Mouse (Mus musculus) CH12.LX (cell line): ENCODE results near the gene H2afj. TPM values are rescaled to one million over a fixed set of nuclear protein-coding genes. Genes with fewer than 3 reads are reported as not detected.

ENCODE experiments used
- DNase-seq: peaks from one replicate; pipeline ENCODE4 v3.0.0-alpha.2; 2013; ENCODE audit errors: extremely low read depth
- H3K27ac ChIP-seq: 2 replicates; pipeline ENCODE4 v1.5.1; 2012; ENCODE audit warnings: low read depth, mild to moderate bottlenecking, control low read depth, moderate library complexity; ENCODE audit not compliant: insufficient read depth
- H3K27me3 ChIP-seq: replicated peaks from 2 replicates; pipeline ENCODE3; 2012; ENCODE audit warnings: inconsistent platforms
- H3K36me3 ChIP-seq, 2 experiments: replicated peaks in 1 of 2; 2 replicates each; pipeline versions ENCODE3 to v1.6.1; 2012; ENCODE audit warnings: inconsistent platforms in 1 of 2, low read length in 1 of 2, mild to moderate bottlenecking in 1 of 2, mixed read lengths in 1 of 2, moderate library complexity in 1 of 2; ENCODE audit not compliant: control insufficient read depth in 1 of 2, insufficient read depth in 1 of 2
- H3K4me1 ChIP-seq, 2 experiments: 2 replicates each; pipeline ENCODE4 v1.6.1; 2012; ENCODE audit warnings: inconsistent platforms in 1 of 2, moderate library complexity in 1 of 2; ENCODE audit not compliant: insufficient read depth in 2 of 2, control insufficient read depth in 1 of 2
- H3K4me2 ChIP-seq: 2 replicates; pipeline ENCODE4 v1.6.1; 2012; ENCODE audit warnings: low read depth, mild to moderate bottlenecking, control low read depth; ENCODE audit not compliant: poor library complexity, insufficient read depth, severe bottlenecking
- H3K4me3 ChIP-seq, 3 experiments: fragments of 150-350 bp in 1 of 3; sonication (generic) in 1 of 3; replicated peaks in 1 of 3; 2 replicates each; pipeline versions ENCODE3 to v1.5.1; 2011 to 2012; ENCODE audit warnings: low read depth in 2 of 3, low read length in 2 of 3, mild to moderate bottlenecking in 2 of 3, moderate library complexity in 2 of 3, control low read depth in 1 of 3, improper control_type of control experiment in 1 of 3, inconsistent platforms in 1 of 3, mixed read lengths in 1 of 3; ENCODE audit not compliant: poor library complexity in 1 of 3
- H3K79me2 ChIP-seq: replicated peaks from 2 replicates; pipeline ENCODE4 v1.6.1; 2012; ENCODE audit warnings: mild to moderate bottlenecking, moderate library complexity; ENCODE audit not compliant: control insufficient read depth, poor library complexity, insufficient read depth, severe bottlenecking; ENCODE audit errors: extremely low read depth
- H3K9ac ChIP-seq: 2 replicates; pipeline ENCODE4 v1.6.1; 2012; ENCODE audit warnings: low read depth, mild to moderate bottlenecking, control low read depth, moderate library complexity; ENCODE audit not compliant: insufficient read depth
- H3K9me3 ChIP-seq: replicated peaks from 2 replicates; pipeline ENCODE3; 2012; ENCODE audit warnings: low read length, inconsistent platforms, mixed read lengths
- BHLHE40 ChIP-seq: IDR thresholded peaks from 2 replicates; pipeline ENCODE4 v1.6.1; 2011; ENCODE audit warnings: mild to moderate bottlenecking, low read depth, low read length, improper control_type of control experiment
- CHD1 ChIP-seq: IDR thresholded peaks from 2 replicates; pipeline ENCODE4 v1.6.1; 2012; ENCODE audit warnings: low read depth, low read length, improper control_type of control experiment, inconsistent platforms
- CTCF ChIP-seq, 2 experiments: IDR thresholded peaks in 1 of 2; conservative IDR thresholded peaks in 1 of 2; 2 replicates each; pipeline ENCODE4 v1.5.1; 2011 to 2012; ENCODE audit warnings: low read depth in 2 of 2, low read length in 2 of 2, improper control_type of control experiment in 1 of 2, inconsistent platforms in 1 of 2, mild to moderate bottlenecking in 1 of 2, moderate library complexity in 1 of 2
- EP300 ChIP-seq: IDR thresholded peaks from 2 replicates; pipeline ENCODE4 v1.6.1; 2011; ENCODE audit warnings: low read length, improper control_type of control experiment
- ETS1 ChIP-seq: conservative IDR thresholded peaks from 2 replicates; pipeline ENCODE4 v1.6.1; 2012; ENCODE audit warnings: low read depth, mild to moderate bottlenecking, inconsistent platforms, low read length, improper control_type of control experiment, moderate library complexity
- GABPA ChIP-seq: IDR thresholded peaks from 2 replicates; pipeline ENCODE4 v1.6.1; 2012; ENCODE audit warnings: low read depth, low read length, improper control_type of control experiment, inconsistent platforms; ENCODE audit not compliant: insufficient replicate concordance
- HCFC1 ChIP-seq: IDR thresholded peaks from 2 replicates; pipeline ENCODE4 v1.6.1; 2012; ENCODE audit warnings: low read depth, mild to moderate bottlenecking, inconsistent platforms, low read length, improper control_type of control experiment
- IRF4 ChIP-seq: IDR thresholded peaks from 2 replicates; pipeline ENCODE4 v1.6.1; 2014; ENCODE audit warnings: low read depth, mild to moderate bottlenecking, inconsistent platforms, low read length, improper control_type of control experiment
- KAT2A ChIP-seq: IDR thresholded peaks from 2 replicates; pipeline ENCODE4 v1.6.1; 2012; ENCODE audit warnings: low read length, improper control_type of control experiment, inconsistent platforms; ENCODE audit not compliant: insufficient replicate concordance
- MAFK ChIP-seq: IDR thresholded peaks from 2 replicates; pipeline ENCODE4 v1.6.1; 2011; ENCODE audit warnings: low read length, improper control_type of control experiment; ENCODE audit not compliant: insufficient replicate concordance
- MAX ChIP-seq: IDR thresholded peaks from 2 replicates; pipeline ENCODE4 v1.6.1; 2011; ENCODE audit warnings: low read length, improper control_type of control experiment
- MAZ ChIP-seq: IDR thresholded peaks from 2 replicates; pipeline ENCODE4 v1.6.1; 2012; ENCODE audit warnings: low read depth, mild to moderate bottlenecking, inconsistent platforms, low read length, improper control_type of control experiment, moderate library complexity
- MEF2A ChIP-seq: IDR thresholded peaks from 2 replicates; pipeline ENCODE4 v1.6.1; 2014; ENCODE audit warnings: low read depth, mild to moderate bottlenecking, inconsistent platforms, low read length, improper control_type of control experiment, borderline replicate concordance
- MXI1 ChIP-seq: IDR thresholded peaks from 2 replicates; pipeline ENCODE4 v1.6.1; 2011; ENCODE audit warnings: mild to moderate bottlenecking, low read depth, low read length, improper control_type of control experiment
- PAX5 ChIP-seq: IDR thresholded peaks from 2 replicates; pipeline ENCODE4 v1.6.1; 2012; ENCODE audit warnings: low read length, inconsistent platforms, mixed read lengths
- POLR2AphosphoS2 ChIP-seq: IDR thresholded peaks from 2 replicates; pipeline ENCODE4 v1.6.1; 2011; ENCODE audit warnings: low read depth, low read length, improper control_type of control experiment
- RCOR1 ChIP-seq: conservative IDR thresholded peaks from 2 replicates; pipeline ENCODE4 v1.6.1; 2012; ENCODE audit warnings: low read depth, mild to moderate bottlenecking, inconsistent platforms, low read length, improper control_type of control experiment
- SIN3A ChIP-seq: IDR thresholded peaks from 2 replicates; pipeline ENCODE4 v1.6.1; 2012; ENCODE audit warnings: low read length, improper control_type of control experiment, inconsistent platforms
- SMC3 ChIP-seq: IDR thresholded peaks from 2 replicates; pipeline ENCODE4 v1.6.1; 2011; ENCODE audit warnings: low read depth, low read length, improper control_type of control experiment
- TBP ChIP-seq: conservative IDR thresholded peaks from 2 replicates; pipeline ENCODE4 v1.6.1; 2011; ENCODE audit warnings: low read depth, low read length, improper control_type of control experiment
- USF1 ChIP-seq: IDR thresholded peaks from 2 replicates; pipeline ENCODE4 v1.6.1; 2014; ENCODE audit warnings: low read depth, mild to moderate bottlenecking, inconsistent platforms, low read length, improper control_type of control experiment
- ZKSCAN1 ChIP-seq: IDR thresholded peaks from 2 replicates; pipeline ENCODE4 v1.6.1; 2012; ENCODE audit warnings: low read depth, inconsistent platforms, low read length, improper control_type of control experiment, borderline replicate concordance
- ZMIZ1 ChIP-seq: IDR thresholded peaks from 2 replicates; pipeline ENCODE4 v1.6.1; 2012; ENCODE audit warnings: low read depth, mild to moderate bottlenecking, inconsistent platforms, low read length, improper control_type of control experiment
- dilution Hi-C: fragments of 300-500 bp; cut with MboI; formaldehyde crosslinking; loops from 2 replicates; pipeline ENCODE4 v1.14.3; 2020; ENCODE audit warnings: low sequenced_read_pairs; ENCODE audit not compliant: extremely low pct_unique_long_range_greater_than_20kb, extremely low pct_ligation_motif_present
- in situ Hi-C: fragments of 300-500 bp; cut with MboI; formaldehyde crosslinking; loops from 3 replicates; pipeline ENCODE4 v1.14.3; 2019; ENCODE audit warnings: low sequenced_read_pairs, low pct_ligation_motif_present, low pct_unique_long_range_greater_than_20kb, mixed read lengths
- polyA plus RNA-seq: library from polyadenylated mRNA; unstranded; fragments of >175 nt; gene quantifications from 2 replicates; pipeline ENCODE4 v1.2.1, GENCODE M21; 2012; ENCODE audit warnings: low read depth; ENCODE audit not compliant: insufficient read length
- total RNA-seq, 2 experiments: library from RNA; depleted of rRNA; stranded (reverse); fragments of 300-350 nt in 1 of 2; fragments of >200 nt in 1 of 2; gene quantifications; 2 replicates each; pipeline ENCODE4 v1.2.3; 2012 to 2014

The H2afj gene
- total and polyA plus RNA-seq, 3 experiments = 124 to 217 (median 158) TPM

DNA sequence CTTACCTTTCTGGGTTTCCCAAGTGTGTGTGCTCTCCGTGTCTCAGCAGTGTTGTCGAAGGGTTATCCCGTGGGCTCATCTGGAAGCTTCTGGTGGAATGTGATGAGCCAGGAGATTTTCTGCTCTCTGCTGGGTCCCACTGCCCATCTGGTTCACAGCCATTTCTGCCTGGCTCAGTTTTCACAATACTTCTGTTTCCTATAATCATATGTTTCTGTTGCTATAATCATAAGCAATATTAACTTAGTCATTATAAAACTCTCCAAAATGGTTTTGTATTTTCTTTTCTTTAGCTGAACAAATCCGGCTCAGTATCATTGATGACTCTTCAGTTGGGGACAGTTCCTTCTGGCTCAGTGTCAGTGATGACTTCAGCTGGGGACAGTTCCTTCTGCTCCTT, 27.3 kb downstream of the H2afj start, which contains the start of gene Smco3:
Smco3 (minus strand) TSS at position 101 of the 400 bp plus-strand sequence.
- no peak for DNase-seq
- Histone ChIP-seq H3K36me3 (peaks cover 36 to 63% of the 10 kb centered on the region in 2 experiments), H3K9me3 (no peaks in the 10 kb centered on the region), H3K4me2 (no peak within 1 kb of the TSS), H3K4me1 (peaks cover 8 to 38% of the 10 kb centered on the region in 2 experiments), H3K79me2 (peaks cover 25% of the 10 kb centered on the region)
- in situ Hi-C loops = loop anchor here (10.0 kb wide), 1 partner anchor 129 kb away; no protein-coding TSS in a partner anchor
- TF ChIP-seq SMC3 (no peak), MAFK (no peak), GABPA (no peak), CHD1 (no peak), ZMIZ1 (no peak), PAX5 (no peak), MXI1 (no peak), KAT2A (no peak), EP300 (no peak), MAZ (no peak), IRF4 (no peak), BHLHE40 (no peak), ETS1 (no peak)
- TF ChIP-seq, all 38 proteins: peak for 0
- Histone ChIP-seq H3K27ac (no peak within 1 kb of the TSS), H3K4me3 (no peak within 1 kb of the TSS), H3K27me3 (no peaks in the 10 kb centered on the region), H3K9ac (no peak within 1 kb of the TSS)
- dilution Hi-C loops = no loop called here

DNA sequence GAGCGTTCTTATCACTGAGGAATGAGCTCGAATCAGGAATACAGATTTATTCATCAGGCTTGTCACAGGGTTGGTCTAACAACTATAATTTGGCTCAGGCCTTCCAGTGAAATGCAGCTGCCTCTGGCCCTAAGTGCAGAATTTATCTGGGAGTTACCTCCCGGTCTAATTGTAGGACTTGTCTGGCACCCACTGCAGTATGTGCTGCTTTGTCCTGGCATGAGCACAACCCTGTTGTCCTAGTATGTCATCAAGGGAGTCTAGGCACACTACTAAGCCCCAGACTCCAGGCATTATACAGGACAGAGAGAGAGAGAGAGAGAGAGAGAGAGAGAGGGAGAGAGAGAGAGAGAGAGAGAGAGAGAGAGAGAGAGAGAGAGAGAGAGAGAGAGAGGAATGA, 29.3 kb downstream of the H2afj start:
- Histone ChIP-seq H3K4me1 (peaks cover 8 to 45% of the 10 kb centered on the region in 2 experiments), H3K79me2 (peaks cover 23% of the 10 kb centered on the region), H3K9ac (no peak overlapping the region), H3K4me2 (no peak overlapping the region), H3K27ac (no peak overlapping the region), H3K4me3 (no peak overlapping the region), H3K9me3 (no peaks in the 10 kb centered on the region), H3K36me3 (peaks cover 54 to 83% of the 10 kb centered on the region in 2 experiments), H3K27me3 (no peaks in the 10 kb centered on the region)
- no peak for DNase-seq
- TF ChIP-seq SIN3A = no peak
- no peak for TF ChIP-seq CHD1
- TF ChIP-seq MAX = no peak
- no peak for TF ChIP-seq RCOR1
- no peak for TF ChIP-seq TBP
- TF ChIP-seq IRF4 = no peak
- no peak for TF ChIP-seq ZKSCAN1
- no peak for TF ChIP-seq MAZ
- no peak for TF ChIP-seq HCFC1
- no peak for TF ChIP-seq MAFK
- no peak for TF ChIP-seq POLR2AphosphoS2
- TF ChIP-seq MEF2A = no peak
- TF ChIP-seq BHLHE40 = no peak
- TF ChIP-seq CTCF (conservative IDR thresholded peaks at IDR 0.05 in 1 of 2, IDR thresholded peaks at IDR 0.05 in 1 of 2; ENCODE audit: low read depth in 2 of 2, low read length in 2 of 2) = no peak
- TF ChIP-seq USF1 = no peak
- in situ Hi-C loops (loop anchor here (10.0 kb wide), 1 partner anchor 127 kb away; no protein-coding TSS in a partner anchor), dilution Hi-C loops (no loop called here)
